Comparison of ENCODE assay signal across 7 mouse cellular contexts in the genomic region with DNA sequence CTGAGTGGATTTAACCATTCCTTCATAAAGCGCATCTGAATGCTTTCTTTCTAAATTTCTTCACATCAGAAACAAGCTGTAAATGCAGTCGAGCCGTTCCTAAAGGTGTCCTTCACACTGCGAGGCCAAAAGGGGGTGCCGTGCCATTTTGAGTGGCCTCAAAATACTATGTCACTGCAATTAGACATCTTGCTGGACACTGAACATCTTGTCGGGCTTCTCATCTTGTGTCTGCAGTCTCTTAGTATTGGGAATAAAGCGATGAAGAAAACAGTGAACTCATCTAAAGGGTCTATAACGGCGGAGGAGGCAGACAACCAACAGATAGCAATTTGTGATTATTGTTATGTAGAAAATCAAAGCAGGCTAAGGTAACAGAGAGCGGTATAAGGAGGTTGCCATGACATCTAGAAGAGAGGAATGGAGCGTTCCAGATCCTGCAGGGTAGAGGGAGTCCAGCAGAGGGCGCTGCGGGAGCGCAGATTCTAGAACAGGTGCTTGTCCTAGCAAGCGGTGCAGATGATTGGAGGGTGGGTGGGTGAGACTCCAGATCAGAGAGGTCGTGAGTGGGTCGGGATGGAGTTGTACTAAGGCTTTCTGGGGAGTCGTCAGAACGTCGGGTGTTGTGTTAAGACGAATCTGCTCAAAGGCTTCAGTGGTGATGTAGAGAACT. TPM values are rescaled to one million over a fixed set of nuclear protein-coding genes. Genes with fewer than 3 reads are reported as not detected.
DNase-seq lines count a peak whose midpoint lies in the region; ATAC-seq and TF ChIP-seq lines count a peak whose summit lies in the region.

No protein-coding gene starts in this region.

- peak; percentile 91 for TF ChIP-seq CTCF in gastrocnemius, adult 2 months (IDR thresholded peaks at IDR 0.05)

- peak overlapping the region; percentile 34 for H3K4me2 ChIP-seq in midbrain, embryonic 13.5 days (replicated peaks)

- no peak overlapping the region for H3K9ac ChIP-seq in midbrain, embryonic 13.5 days (replicated peaks)

- peaks cover 6% of the 10 kb centered on the region for H3K4me1 ChIP-seq in midbrain, embryonic 13.5 days (replicated peaks)

- no peaks in the 10 kb centered on the region for H3K27me3 ChIP-seq in midbrain, embryonic 13.5 days

- no peaks in the 10 kb centered on the region for H3K9me3 ChIP-seq in midbrain, embryonic 13.5 days

- no peak overlapping the region for H3K27ac ChIP-seq in gastrocnemius, adult 2 months
- H3K27ac ChIP-seq in midbrain, embryonic 13.5 days = no peak overlapping the region

- intact Hi-C loops in gastrocnemius, adult 2 months (cut with DNase I) = loop anchor here (2.0 kb wide), 1 partner anchor 100 kb away; no protein-coding TSS in a partner anchor
- intact Hi-C loops in left cerebral cortex, postnatal 36 days (cut with DNase I) = loop anchor here (2.0 to 5.0 kb wide), 4 partner anchors 100 to 1934 kb away; no protein-coding TSS in a partner anchor

- ATAC-seq in midbrain, embryonic 13.5 days = peak; percentile 86

- H3K36me3 ChIP-seq in midbrain, embryonic 13.5 days = no peaks in the 10 kb centered on the region

- H3K4me3 ChIP-seq in gastrocnemius, adult 2 months = no peak overlapping the region
- no peak overlapping the region for H3K4me3 ChIP-seq in midbrain, embryonic 13.5 days (replicated peaks)

- 16% methylated on average over 21 of the region's 21 CpGs for whole genome bisulfite sequencing in midbrain, embryonic 13.5 days

- peak; percentile 61 for DNase-seq in WW6 (ENCODE audit: low read depth, low spot score)
- DNase-seq in cerebellum, postnatal 14 days = peak; percentile 93 to 96
- DNase-seq in gastrocnemius, adult 2 months = peak; percentile 75
- peak; percentile 43 for DNase-seq in kidney, adult 11 months
- DNase-seq in left cerebral cortex, postnatal 36 days (ENCODE audit: low spot score in 2 of 2) = peak; percentile 82 to 87
- DNase-seq in spleen, adult 18-20 months = peak; percentile 49 to 78

RNA-seq across cellular contexts. Expression of a gene that starts 15.6 kb away (rescaled TPM):
- total RNA-seq in gastrocnemius, adult 2 months (2021) = not detected
- under 1 TPM; 0.32 to 0.57 TPM for total RNA-seq in left cerebral cortex, postnatal 36 days (2021)
- polyA plus RNA-seq in midbrain, embryonic 13.5 days (2015; fragmentation: Nextera tagmentation; extraction: Ambion mirVana) = 0.12 and 0.28 TPM in 2 replicates

RNA-seq across cellular contexts. Expression of a gene that starts 55.4 kb away (rescaled TPM):
- total RNA-seq in gastrocnemius, adult 2 months (2021) = 10 to 100 TPM in 1 of 2 experiments, 1 to 10 TPM in 1; 5.4 to 14.2 TPM
- 1 to 10 TPM; 5.8 to 6.2 TPM for total RNA-seq in left cerebral cortex, postnatal 36 days (2021)
- polyA plus RNA-seq in midbrain, embryonic 13.5 days (2015; fragmentation: Nextera tagmentation; extraction: Ambion mirVana) = 0.89 and 1.7 TPM in 2 replicates

Comparison
In these comparisons a context has a peak if more than half of its experiments do, and no peak if none do; other contexts are left out.
1. DNase-seq: peak in every context shown above with its lines; median percentile 94 in cerebellum, postnatal 14 days; 84 in left cerebral cortex, postnatal 36 days; 75 in gastrocnemius, adult 2 months; 64 in spleen, adult 18-20 months; 61 in WW6; 43 in kidney, adult 11 months.